In the genomic region with DNA sequence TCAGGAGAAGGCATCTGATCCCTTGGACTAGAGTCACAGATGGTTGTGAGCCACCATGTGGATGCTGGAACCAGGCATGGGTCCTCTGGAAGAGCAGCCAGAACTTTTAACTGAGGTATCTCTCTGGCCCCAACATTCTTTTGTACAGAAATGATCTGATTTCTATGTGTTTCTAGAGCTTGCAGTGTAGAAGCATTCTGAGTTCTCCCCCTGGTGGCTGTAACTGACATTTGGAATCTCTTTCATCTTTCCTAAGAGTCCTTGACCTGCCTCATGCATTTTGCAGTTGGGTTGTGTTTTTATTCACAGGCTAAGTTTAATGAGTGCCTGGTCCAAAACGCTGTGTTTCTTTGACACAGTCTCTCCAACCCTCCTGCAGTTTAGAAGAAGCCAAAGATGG, we compare ENCODE assay signal across 9 mouse cellular contexts. TPM values are rescaled to one million over a fixed set of nuclear protein-coding genes. Genes with fewer than 3 reads are reported as not detected.
A peak's percentile ranks its signal among the peaks of the same experiment; 100 is the strongest.
DNase-seq lines count a peak whose midpoint lies in the region; ATAC-seq and TF ChIP-seq lines count a peak whose summit lies in the region.
"Had no signal": no experiment of that assay in that cellular context is flagged by ENCODE, and none has a peak within 500 bp of the region (broad histone marks: within the 10 kb centered on the region; RNA-seq: fewer than 3 reads in every experiment).

No protein-coding gene starts in this region.

- TF ChIP-seq CTCF in intestine, postnatal 0 days (IDR thresholded peaks at IDR 0.05; ENCODE audit: low read depth), result peak; percentile 73

- H3K4me1 ChIP-seq in intestine, postnatal 0 days (replicated peaks; ENCODE audit: control insufficient read depth, insufficient read depth, low read length), result no peaks in the 10 kb centered on the region
- H3K4me1 ChIP-seq in intestine, embryonic 16.5 days (ENCODE audit: control insufficient read depth, insufficient read depth, low read length), result peaks cover 15% of the 10 kb centered on the region

- no peak overlapping the region for H3K27ac ChIP-seq in intestine, postnatal 0 days (ENCODE audit: low read depth, low read length)
- no peak overlapping the region for H3K27ac ChIP-seq in intestine, embryonic 16.5 days (ENCODE audit: low read length)
- H3K27ac ChIP-seq: limb, embryonic 15.5 days had no signal

- H3K4me2 ChIP-seq in intestine, postnatal 0 days (replicated peaks; ENCODE audit: low read depth), result no peak overlapping the region
- no peak overlapping the region for H3K4me2 ChIP-seq in intestine, embryonic 16.5 days (ENCODE audit: low read depth, low read length)
- H3K4me2 ChIP-seq: limb, embryonic 15.5 days had no signal

- no peak for ATAC-seq in intestine, postnatal 0 days
- no peak for ATAC-seq in intestine, embryonic 16.5 days
- no peak for ATAC-seq in megakaryocyte, adult 5-6 weeks (ENCODE audit: poor library complexity, severe bottlenecking)
- no peak for ATAC-seq in activated CD4-positive, CD25-positive, alpha-beta regulatory T cell, adult 4 months

- no peaks in the 10 kb centered on the region for H3K27me3 ChIP-seq in intestine, postnatal 0 days (replicated peaks; ENCODE audit: control insufficient read depth, insufficient read depth, low read length)
- H3K27me3 ChIP-seq in intestine, embryonic 16.5 days (replicated peaks; ENCODE audit: control insufficient read depth, insufficient read depth, low read length), result no peaks in the 10 kb centered on the region
- H3K27me3 ChIP-seq: limb, embryonic 15.5 days had no signal

- no peak overlapping the region for H3K4me3 ChIP-seq in intestine, postnatal 0 days (ENCODE audit: low read depth, low read length)
- no peak overlapping the region for H3K4me3 ChIP-seq in intestine, embryonic 16.5 days (ENCODE audit: low read length)
- H3K4me3 ChIP-seq: limb, embryonic 15.5 days had no signal

- H3K36me3 ChIP-seq in intestine, postnatal 0 days (ENCODE audit: control insufficient read depth, insufficient read depth), result no peaks in the 10 kb centered on the region
- no peaks in the 10 kb centered on the region for H3K36me3 ChIP-seq in intestine, embryonic 16.5 days (ENCODE audit: control insufficient read depth, insufficient read depth, low read length)
- H3K36me3 ChIP-seq: limb, embryonic 15.5 days had no signal

- WGBS in intestine, postnatal 0 days, result 32% methylated on average over 1 of the region's 1 CpGs
- WGBS in intestine, embryonic 16.5 days, result 32% methylated on average over 1 of the region's 1 CpGs

- H3K9ac ChIP-seq in intestine, postnatal 0 days (ENCODE audit: low read depth, low read length), result no peak overlapping the region
- no peak overlapping the region for H3K9ac ChIP-seq in intestine, embryonic 16.5 days (ENCODE audit: low read depth, low read length)
- H3K9ac ChIP-seq: limb, embryonic 15.5 days had no signal

- DNase-seq in 416B (ENCODE audit: low read depth) (peak; percentile 20), MN1 (ENCODE audit: low spot score) (peak; percentile 43)
- DNase-seq in kidney, postnatal 36 days, result peak; percentile 12 to 40

- H3K9me3 ChIP-seq in intestine, postnatal 0 days (ENCODE audit: control insufficient read depth), result no peaks in the 10 kb centered on the region
- no peaks in the 10 kb centered on the region for H3K9me3 ChIP-seq in intestine, embryonic 16.5 days (ENCODE audit: control insufficient read depth, low read length)
- H3K9me3 ChIP-seq: limb, embryonic 15.5 days had no signal

RNA-seq across cellular contexts. Expression of a gene that starts 43.2 kb away (rescaled TPM):
- 49.1 and 54.0 TPM in 2 replicates for polyA plus RNA-seq in intestine, postnatal 0 days (2015; fragmentation: Nextera tagmentation; extraction: Ambion mirVana)
- 110 and 113 TPM in 2 replicates for polyA plus RNA-seq in intestine, embryonic 16.5 days (2015; fragmentation: Nextera tagmentation; extraction: Ambion mirVana)
- total RNA-seq in megakaryocyte, adult 5-6 weeks (2015), result 0.45 and 2.0 TPM in 2 replicates
- 0.20 TPM in 1 of 2 replicates, not detected in the other for total RNA-seq in megakaryocyte, adult 5-6 weeks (2017)
- polyA plus RNA-seq in activated CD4-positive, CD25-positive, alpha-beta regulatory T cell, adult 4 months (2017; shearing (Covaris generic)), result not detected
- total RNA-seq: neutrophil, adult 5-6 weeks had no signal

Comparison
In these comparisons a context has a peak if more than half of its experiments do, and no peak if none do; other contexts are left out.
1. RNA of a gene that starts 43.2 kb away (polyA plus RNA-seq): 110 to 113 TPM in intestine, embryonic 16.5 days and 49.1 to 54.0 TPM in intestine, postnatal 0 days; not detected in activated CD4-positive, CD25-positive, alpha-beta regulatory T cell, adult 4 months; every median in the first group is over 10 times any median in the second.
2. Peak in every context shown above with its lines, with median percentiles within 50 percentile points of each other: DNase-seq.